Mouse (Mus musculus): ENCODE results near the gene Slc25a48. TPM values are rescaled to one million over a fixed set of nuclear protein-coding genes. Genes with fewer than 3 reads are reported as not detected.
A peak's percentile ranks its signal among the peaks of the same experiment; 100 is the strongest.

The Slc25a48 gene
- polyA plus RNA-seq, 1 experiment from 2014 or later, result 0.04 TPM

DNA sequence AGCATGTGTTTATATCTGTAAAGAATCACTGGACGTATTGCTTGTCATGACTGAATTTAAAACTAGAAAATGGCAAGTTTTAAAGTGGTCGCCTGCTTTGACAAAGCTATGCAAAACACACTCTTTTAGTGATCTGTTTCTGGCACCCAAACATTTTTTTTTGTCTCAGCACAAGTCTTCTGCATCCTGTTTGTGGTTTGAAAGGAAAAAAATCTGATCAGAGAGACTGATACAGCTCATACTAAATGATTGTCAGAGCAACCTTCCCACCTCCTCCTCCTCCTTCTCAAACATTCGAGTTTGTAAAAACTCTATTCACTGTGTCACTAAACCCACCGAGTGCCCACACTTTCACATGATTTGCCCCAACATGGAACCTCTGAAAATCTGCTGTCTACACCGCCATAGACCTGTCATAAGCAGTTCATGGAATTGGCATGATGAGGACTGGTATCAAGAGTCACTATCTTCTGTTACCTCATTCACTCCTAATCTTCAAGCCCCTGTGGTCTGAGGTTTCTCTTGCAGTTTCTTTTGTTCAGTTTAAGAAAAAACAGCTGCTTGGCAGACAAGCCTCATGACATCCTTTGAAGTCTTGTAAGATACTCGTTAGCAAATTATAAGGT, 68.8 kb downstream of the Slc25a48 start:
- Histone ChIP-seq H3K27ac (ENCODE audit: low read depth, low read length) (no peak overlapping the region), H3K27me3 (ENCODE audit: control insufficient read depth, insufficient read depth, low read length) (no peaks in the 10 kb centered on the region), H3K9me3 (replicated peaks; ENCODE audit: control insufficient read depth, low read length) (no peaks in the 10 kb centered on the region), H3K4me1 (ENCODE audit: control insufficient read depth, insufficient read depth, low read length) (no peaks in the 10 kb centered on the region), H3K9ac (ENCODE audit: low read depth, low read length) (no peak overlapping the region), H3K4me3 (ENCODE audit: low read depth, low read length) (no peak overlapping the region), H3K4me2 (no peak overlapping the region), H3K36me3 (ENCODE audit: control insufficient read depth, insufficient read depth, low read length) (no peaks in the 10 kb centered on the region)
- 77% methylated on average over 6 of the region's 6 CpGs for WGBS (ENCODE audit: insufficient replicate concordance)
- no peak for ATAC-seq (replicated peaks; ENCODE audit: insufficient number of reproducible peaks, low FRiP score, low TSS enrichment)

DNA sequence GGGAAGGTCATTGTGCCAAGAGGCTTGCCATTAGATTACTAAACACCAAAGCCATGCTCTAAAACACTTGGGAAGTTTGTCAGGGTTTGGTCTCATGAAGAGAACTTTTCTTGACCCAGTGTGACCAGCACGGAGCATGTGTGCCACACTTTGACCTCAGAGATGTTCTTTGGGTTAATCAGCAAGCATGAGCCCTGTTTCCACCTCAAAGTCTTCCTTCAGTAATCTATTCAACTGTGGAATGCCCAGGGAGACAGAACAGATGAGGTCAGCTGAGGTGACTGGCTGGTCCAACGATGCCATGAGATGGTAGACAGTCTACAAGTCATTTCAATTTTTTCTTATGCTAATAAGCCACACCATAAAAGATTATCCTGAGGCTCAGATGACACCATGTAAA, 71.6 kb downstream of the Slc25a48 start:
- H3K9ac ChIP-seq (ENCODE audit: low read depth, low read length), result no peak overlapping the region
- H3K4me2 ChIP-seq, result no peak overlapping the region
- H3K4me1 ChIP-seq (ENCODE audit: control insufficient read depth, insufficient read depth, low read length), result no peaks in the 10 kb centered on the region
- H3K9me3 ChIP-seq (replicated peaks; ENCODE audit: control insufficient read depth, low read length), result no peaks in the 10 kb centered on the region
- H3K27ac ChIP-seq (ENCODE audit: low read depth, low read length), result no peak overlapping the region
- no peaks in the 10 kb centered on the region for H3K27me3 ChIP-seq (ENCODE audit: control insufficient read depth, insufficient read depth, low read length)
- H3K4me3 ChIP-seq (ENCODE audit: low read depth, low read length), result no peak overlapping the region
- no peak for ATAC-seq (replicated peaks; ENCODE audit: insufficient number of reproducible peaks, low FRiP score, low TSS enrichment)
- 74% methylated on average over 2 of the region's 2 CpGs for WGBS (ENCODE audit: insufficient replicate concordance)
- H3K36me3 ChIP-seq (ENCODE audit: control insufficient read depth, insufficient read depth, low read length), result no peaks in the 10 kb centered on the region

DNA sequence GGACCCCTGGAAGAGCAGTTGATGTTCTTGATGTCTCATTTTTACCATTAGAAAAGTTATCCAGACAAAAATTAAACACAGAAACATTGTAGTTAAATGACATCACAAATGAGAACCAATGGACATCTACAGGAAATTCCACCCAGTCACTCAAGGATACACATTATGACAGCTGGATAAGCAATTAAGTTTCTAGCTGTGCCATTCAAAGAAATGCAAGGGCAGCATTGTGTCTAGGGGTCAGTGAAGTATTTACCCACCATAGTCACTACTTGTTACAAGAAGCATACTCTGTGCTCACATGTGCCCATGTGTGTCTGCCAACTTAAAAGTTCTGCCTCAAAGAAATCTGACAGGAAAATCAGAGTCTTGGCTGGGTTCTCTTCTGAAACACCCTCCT, 75.4 kb downstream of the Slc25a48 start:
- no peak overlapping the region for H3K4me2 ChIP-seq
- H3K27ac ChIP-seq (ENCODE audit: low read depth, low read length), result no peak overlapping the region
- no peaks in the 10 kb centered on the region for H3K36me3 ChIP-seq (ENCODE audit: control insufficient read depth, insufficient read depth, low read length)
- no peak overlapping the region for H3K4me3 ChIP-seq (ENCODE audit: low read depth, low read length)
- H3K9ac ChIP-seq (ENCODE audit: low read depth, low read length), result no peak overlapping the region
- no peaks in the 10 kb centered on the region for H3K27me3 ChIP-seq (ENCODE audit: control insufficient read depth, insufficient read depth, low read length)
- no peaks in the 10 kb centered on the region for H3K9me3 ChIP-seq (replicated peaks; ENCODE audit: control insufficient read depth, low read length)
- no peaks in the 10 kb centered on the region for H3K4me1 ChIP-seq (ENCODE audit: control insufficient read depth, insufficient read depth, low read length)
- no peak for ATAC-seq (replicated peaks; ENCODE audit: insufficient number of reproducible peaks, low FRiP score, low TSS enrichment)

DNA sequence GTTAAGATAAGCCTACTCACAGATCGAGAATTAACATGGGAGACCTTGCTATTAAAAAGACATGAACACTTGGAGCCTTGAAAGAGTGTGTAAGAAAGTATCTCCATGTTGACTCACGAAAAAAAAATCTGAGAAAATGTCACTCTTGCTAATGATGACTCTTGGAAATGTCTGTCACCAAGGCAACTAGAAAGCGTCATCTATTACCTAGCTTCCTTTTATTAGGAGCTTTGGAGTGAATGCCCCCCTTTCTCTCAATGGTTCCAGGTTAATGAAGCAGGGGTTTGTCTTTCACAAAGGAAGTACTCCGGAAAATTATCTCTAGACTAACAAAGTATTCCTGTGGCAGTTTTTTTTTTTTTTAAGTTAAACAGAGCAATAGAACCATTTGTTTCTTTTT, 78.2 kb downstream of the Slc25a48 start:
- no peaks in the 10 kb centered on the region for H3K4me1 ChIP-seq (ENCODE audit: control insufficient read depth, insufficient read depth, low read length)
- no peak overlapping the region for H3K4me2 ChIP-seq
- H3K4me3 ChIP-seq (ENCODE audit: low read depth, low read length), result no peak overlapping the region
- H3K36me3 ChIP-seq (ENCODE audit: control insufficient read depth, insufficient read depth, low read length), result no peaks in the 10 kb centered on the region
- ATAC-seq (replicated peaks; ENCODE audit: insufficient number of reproducible peaks, low FRiP score, low TSS enrichment), result no peak
- no peaks in the 10 kb centered on the region for H3K9me3 ChIP-seq (replicated peaks; ENCODE audit: control insufficient read depth, low read length)
- no peak overlapping the region for H3K27ac ChIP-seq (ENCODE audit: low read depth, low read length)
- 63% methylated on average over 4 of the region's 4 CpGs for WGBS (ENCODE audit: insufficient replicate concordance)
- no peaks in the 10 kb centered on the region for H3K27me3 ChIP-seq (ENCODE audit: control insufficient read depth, insufficient read depth, low read length)
- H3K9ac ChIP-seq (ENCODE audit: low read depth, low read length), result no peak overlapping the region

DNA sequence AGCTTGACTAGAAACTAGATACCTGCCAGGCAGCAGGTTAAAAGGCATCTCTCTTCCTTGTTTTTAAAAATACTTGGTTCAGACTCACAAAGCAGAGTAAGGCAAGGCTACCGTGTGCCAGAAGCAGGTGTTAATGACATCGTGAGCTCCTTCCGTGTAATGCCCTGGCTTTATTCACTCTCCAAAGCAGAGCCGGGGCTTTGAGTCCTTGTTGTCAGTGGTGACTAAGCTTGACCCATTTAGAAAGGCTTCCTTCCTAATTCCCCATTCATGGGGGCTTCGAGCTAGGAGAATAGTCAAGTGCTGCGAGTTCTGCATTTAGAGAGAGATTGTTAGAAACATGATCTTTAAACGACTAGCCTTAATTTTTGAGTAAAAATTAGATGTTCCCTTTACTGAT, 78.7 kb downstream of the Slc25a48 start:
- no peak for ATAC-seq (replicated peaks; ENCODE audit: insufficient number of reproducible peaks, low FRiP score, low TSS enrichment)
- no peak overlapping the region for H3K4me2 ChIP-seq
- no peaks in the 10 kb centered on the region for H3K4me1 ChIP-seq (ENCODE audit: control insufficient read depth, insufficient read depth, low read length)
- no peak overlapping the region for H3K27ac ChIP-seq (ENCODE audit: low read depth, low read length)
- H3K36me3 ChIP-seq (ENCODE audit: control insufficient read depth, insufficient read depth, low read length), result no peaks in the 10 kb centered on the region
- H3K4me3 ChIP-seq (ENCODE audit: low read depth, low read length), result no peak overlapping the region
- H3K9ac ChIP-seq (ENCODE audit: low read depth, low read length), result no peak overlapping the region
- WGBS (ENCODE audit: insufficient replicate concordance), result 64% methylated on average over 7 of the region's 7 CpGs
- no peaks in the 10 kb centered on the region for H3K9me3 ChIP-seq (replicated peaks; ENCODE audit: control insufficient read depth, low read length)
- no peaks in the 10 kb centered on the region for H3K27me3 ChIP-seq (ENCODE audit: control insufficient read depth, insufficient read depth, low read length)

DNA sequence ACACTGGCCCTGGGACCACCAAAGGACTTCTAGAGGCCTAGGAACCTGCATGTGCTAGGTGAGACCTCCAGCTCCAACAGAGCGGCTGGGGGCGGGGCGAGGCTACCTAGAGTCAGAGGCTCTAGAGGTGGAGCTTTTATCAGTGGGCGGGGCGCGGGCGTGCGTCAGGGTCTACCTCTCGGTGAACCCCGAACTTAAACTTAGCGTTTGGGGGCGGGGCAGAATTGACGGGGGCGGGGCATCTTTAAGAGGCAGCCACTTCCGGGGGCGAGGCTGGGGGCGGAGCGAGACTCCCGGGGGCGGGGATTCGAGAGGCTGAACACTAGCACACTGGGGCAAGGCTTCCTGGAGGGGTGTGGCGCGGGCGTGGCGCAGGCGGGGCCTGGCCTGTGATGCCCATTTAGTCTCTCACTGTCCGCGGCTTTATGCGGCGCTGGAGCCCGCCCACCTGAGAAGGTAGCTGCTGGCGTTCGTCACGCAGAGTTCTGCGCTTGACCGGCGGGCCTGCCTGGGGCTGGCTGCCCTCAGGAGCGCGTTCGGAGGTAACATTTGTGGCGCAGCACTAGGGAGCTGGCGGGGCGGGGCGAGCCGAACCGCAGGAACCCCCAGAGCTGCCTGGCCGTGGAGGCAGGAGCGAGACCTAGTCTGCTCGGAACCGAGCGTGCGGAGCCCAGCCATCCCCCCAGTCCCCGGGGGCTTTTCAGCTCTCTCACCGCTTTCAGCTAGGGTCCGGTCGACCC, 84.1 kb downstream of the Slc25a48 start, which contains the start of gene Fbxl21:
TSS of gene Fbxl21 (plus strand) at position 392 of the 740 bp plus-strand sequence.
- Histone ChIP-seq H3K4me2 (peak within 1 kb of the TSS; percentile 97), H3K27ac (ENCODE audit: low read depth, low read length) (no peak within 1 kb of the TSS), H3K4me3 (ENCODE audit: low read depth, low read length) (peak within 1 kb of the TSS; percentile 68), H3K36me3 (ENCODE audit: control insufficient read depth, insufficient read depth, low read length) (no peaks in the 10 kb centered on the region), H3K9me3 (replicated peaks; ENCODE audit: control insufficient read depth, low read length) (no peaks in the 10 kb centered on the region), H3K4me1 (ENCODE audit: control insufficient read depth, insufficient read depth, low read length) (no peaks in the 10 kb centered on the region), H3K27me3 (ENCODE audit: control insufficient read depth, insufficient read depth, low read length) (0 out of 2 replicates have a peak, but pooled peaks cover 2% of the 10 kb centered on the region), H3K9ac (ENCODE audit: low read depth, low read length) (peak within 1 kb of the TSS; percentile 74)
- WGBS (ENCODE audit: insufficient replicate concordance), result 1% methylated on average over 55 of the region's 56 CpGs
- peak; percentile 97 for ATAC-seq (replicated peaks; ENCODE audit: insufficient number of reproducible peaks, low FRiP score, low TSS enrichment)

DNA sequence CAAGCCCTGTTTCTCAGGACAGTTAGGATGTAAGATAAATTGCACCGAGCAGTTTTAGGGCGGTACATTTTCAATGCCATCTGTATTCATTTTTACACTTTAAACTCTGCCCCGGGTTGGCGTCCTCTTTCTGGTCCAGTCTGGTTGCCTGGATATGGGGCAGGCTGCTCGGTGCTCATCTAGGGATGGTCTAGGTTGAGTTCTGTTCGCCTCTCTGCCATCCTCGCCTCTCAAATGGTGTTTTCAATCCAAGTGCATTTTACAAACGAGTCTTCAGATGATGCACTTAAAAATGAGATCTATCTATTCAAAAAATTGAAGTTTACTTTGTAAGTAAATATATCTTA, 84.6 kb downstream of the Slc25a48 start:
- H3K4me3 ChIP-seq (ENCODE audit: low read depth, low read length), result peak overlapping the region; percentile 68
- H3K9me3 ChIP-seq (replicated peaks; ENCODE audit: control insufficient read depth, low read length), result no peaks in the 10 kb centered on the region
- H3K4me2 ChIP-seq, result peak overlapping the region; percentile 97
- no peaks in the 10 kb centered on the region for H3K36me3 ChIP-seq (ENCODE audit: control insufficient read depth, insufficient read depth, low read length)
- no peaks in the 10 kb centered on the region for H3K4me1 ChIP-seq (ENCODE audit: control insufficient read depth, insufficient read depth, low read length)
- WGBS (ENCODE audit: insufficient replicate concordance), result 6% methylated on average over 8 of the region's 8 CpGs
- no peak overlapping the region for H3K27ac ChIP-seq (ENCODE audit: low read depth, low read length)
- H3K9ac ChIP-seq (ENCODE audit: low read depth, low read length), result peak overlapping the region; percentile 74
- 0 out of 2 replicates have a peak, but pooled peaks cover 2% of the 10 kb centered on the region for H3K27me3 ChIP-seq (ENCODE audit: control insufficient read depth, insufficient read depth, low read length)
- ATAC-seq (replicated peaks; ENCODE audit: insufficient number of reproducible peaks, low FRiP score, low TSS enrichment), result no peak

All from heart, embryonic 11.5 days (tissue).